Mouse (Mus musculus) ES-E14 (cell line): ENCODE measurements at regions not wholly inside any gene's neighbourhood (a gene's known extent, or its start where the extent isn't known, plus 50 kb on each side); places are given as distances from the start of the nearest gene placed in this dataset.

Experiments
- CHD2 ChIP-seq: IDR thresholded peaks from 2 replicates; pipeline ENCODE4 v1.6.1; 2014; ENCODE audit warnings: mild to moderate bottlenecking, low read depth, low read length, inconsistent platforms
- HCFC1 ChIP-seq: IDR thresholded peaks from 2 replicates; pipeline ENCODE4 v1.6.1; 2012; ENCODE audit warnings: low read length, inconsistent platforms, borderline replicate concordance; ENCODE audit not compliant: insufficient read depth
- MAFK ChIP-seq: IDR thresholded peaks from 2 replicates; pipeline ENCODE4 v1.6.1; 2014; ENCODE audit warnings: mild to moderate bottlenecking, low read depth, low read length, inconsistent platforms; ENCODE audit not compliant: insufficient read depth
- ZNF384 ChIP-seq: IDR thresholded peaks from 2 replicates; pipeline ENCODE4 v1.6.1; 2012; ENCODE audit warnings: low read depth, low read length, inconsistent platforms

GRCm38 (mm10) chr6:147789112-147789511 is 257.9 kb upstream of the Far2 start:
- TF ChIP-seq CHD2, result no peak
- no peak for TF ChIP-seq ZNF384
- no peak for TF ChIP-seq MAFK
- TF ChIP-seq HCFC1, result no peak
